Mouse (Mus musculus): ENCODE results near the gene 6430548M08Rik. TPM values are rescaled to one million over a fixed set of nuclear protein-coding genes. Genes with fewer than 3 reads are reported as not detected.
A peak's percentile ranks its signal among the peaks of the same experiment; 100 is the strongest.

6430548M08Rik gene
- polyA plus RNA-seq, 1 experiment from 2014 or later: 16.6 TPM

GRCm38 (mm10) chr8:120111382-120111781 lies 2.6 kb upstream of the 6430548M08Rik start:
- Histone ChIP-seq H3K4me2 (replicated peaks) (no peak overlapping the region), H3K4me1 (peaks cover 16% of the 10 kb centered on the region), H3K9me3 (no peaks in the 10 kb centered on the region), H3K4me3 (no peak overlapping the region), H3K36me3 (no peaks in the 10 kb centered on the region), H3K9ac (replicated peaks) (no peak overlapping the region), H3K27me3 (peaks cover 23% of the 10 kb centered on the region), H3K27ac (replicated peaks) (no peak overlapping the region)
- 58% methylated on average over 4 of the region's 4 CpGs for WGBS
- no peak for ATAC-seq (ENCODE audit: low FRiP score, low read depth)

- no peak for ATAC-seq (ENCODE audit: low FRiP score, low read depth)
- Histone ChIP-seq H3K9ac (replicated peaks) (no peak overlapping the region), H3K4me3 (no peak overlapping the region), H3K4me2 (replicated peaks) (no peak overlapping the region), H3K4me1 (peaks cover 16% of the 10 kb centered on the region), H3K9me3 (no peaks in the 10 kb centered on the region), H3K27me3 (peaks cover 34% of the 10 kb centered on the region), H3K27ac (replicated peaks) (no peak overlapping the region), H3K36me3 (no peaks in the 10 kb centered on the region)
- WGBS: 92% methylated on average over 5 of the region's 5 CpGs
Observed at GRCm38 (mm10) chr8:120112535-120112934, 1.4 kb upstream of the 6430548M08Rik start.

- Histone ChIP-seq H3K36me3 (no peaks in the 10 kb centered on the region), H3K9ac (replicated peaks) (peak overlapping the region; percentile 74), H3K4me1 (peaks cover 16% of the 10 kb centered on the region), H3K4me2 (replicated peaks) (peak overlapping the region; percentile 85), H3K27me3 (peaks cover 34% of the 10 kb centered on the region), H3K27ac (replicated peaks) (peak overlapping the region; percentile 87), H3K9me3 (no peaks in the 10 kb centered on the region), H3K4me3 (peak overlapping the region; percentile 73)
- WGBS: 7% methylated on average over 10 of the region's 10 CpGs
- ATAC-seq (ENCODE audit: low FRiP score, low read depth): no peak; the same call in 1 of the 2 replicates
Observed at GRCm38 (mm10) chr8:120113306-120113705, 646 bp upstream of the 6430548M08Rik start.

GRCm38 (mm10) chr8:120114315-120114841 lies 426 bp downstream of the 6430548M08Rik start:
- peaks cover 18% of the 10 kb centered on the region for H3K4me1 ChIP-seq
- H3K27me3 ChIP-seq: peaks cover 34% of the 10 kb centered on the region
- WGBS: under 1% methylated on average over 46 of the region's 46 CpGs
- peak overlapping the region; percentile 82 for H3K9ac ChIP-seq (replicated peaks)
- ATAC-seq (ENCODE audit: low FRiP score, low read depth): peak; percentile 78; the same call in 1 of the 2 replicates
- no peaks in the 10 kb centered on the region for H3K9me3 ChIP-seq
- peak overlapping the region; percentile 85 for H3K4me2 ChIP-seq (replicated peaks)
- peak overlapping the region; percentile 73 for H3K4me3 ChIP-seq
- no peaks in the 10 kb centered on the region for H3K36me3 ChIP-seq
- peak overlapping the region; percentile 70 for H3K27ac ChIP-seq (replicated peaks)

- H3K9ac ChIP-seq (replicated peaks): no peak overlapping the region
- 78% methylated on average over 7 of the region's 7 CpGs for WGBS
- no peaks in the 10 kb centered on the region for H3K9me3 ChIP-seq
- no peak overlapping the region for H3K4me3 ChIP-seq
- H3K27ac ChIP-seq (replicated peaks): no peak overlapping the region
- no peaks in the 10 kb centered on the region for H3K36me3 ChIP-seq
- ATAC-seq (ENCODE audit: low FRiP score, low read depth): no peak
- H3K27me3 ChIP-seq: peaks cover 34% of the 10 kb centered on the region
- H3K4me2 ChIP-seq (replicated peaks): no peak overlapping the region
- peaks cover 25% of the 10 kb centered on the region for H3K4me1 ChIP-seq
Observed at GRCm38 (mm10) chr8:120116600-120116999, 2.6 kb downstream of the 6430548M08Rik start.

- H3K36me3 ChIP-seq: no peaks in the 10 kb centered on the region
- no peak overlapping the region for H3K4me2 ChIP-seq (replicated peaks)
- ATAC-seq (ENCODE audit: low FRiP score, low read depth): no peak
- H3K4me3 ChIP-seq: no peak overlapping the region
- peaks cover 21% of the 10 kb centered on the region for H3K4me1 ChIP-seq
- H3K9ac ChIP-seq (replicated peaks): no peak overlapping the region
- H3K27ac ChIP-seq (replicated peaks): no peak overlapping the region
- no peaks in the 10 kb centered on the region for H3K9me3 ChIP-seq
- peaks cover 37% of the 10 kb centered on the region for H3K27me3 ChIP-seq
- 88% methylated on average over 9 of the region's 9 CpGs for WGBS
Observed at GRCm38 (mm10) chr8:120118162-120118561, 4.2 kb downstream of the 6430548M08Rik start.

- ATAC-seq (ENCODE audit: low FRiP score, low read depth): no peak
- 81% methylated on average over 5 of the region's 5 CpGs for WGBS
Observed at GRCm38 (mm10) chr8:120118847-120119246, 4.9 kb downstream of the 6430548M08Rik start.

GRCm38 (mm10) chr8:120119429-120119828 lies 5.5 kb downstream of the 6430548M08Rik start:
- no peaks in the 10 kb centered on the region for H3K9me3 ChIP-seq
- no peaks in the 10 kb centered on the region for H3K36me3 ChIP-seq
- H3K4me2 ChIP-seq (replicated peaks): no peak overlapping the region
- 0 out of 2 replicates have a peak overlapping the region, but pooled peaks have one; percentile 30 for H3K27ac ChIP-seq (replicated peaks)
- 65% methylated on average over 3 of the region's 3 CpGs for WGBS
- peaks cover 19% of the 10 kb centered on the region for H3K4me1 ChIP-seq
- no peak overlapping the region for H3K9ac ChIP-seq (replicated peaks)
- H3K27me3 ChIP-seq: peaks cover 34% of the 10 kb centered on the region
- ATAC-seq (ENCODE audit: low FRiP score, low read depth): no peak
- H3K4me3 ChIP-seq: no peak overlapping the region

More at GRCm38 (mm10) chr8:120118847-120119246, 4.9 kb downstream of the 6430548M08Rik start:
- H3K9ac ChIP-seq (replicated peaks): no peak overlapping the region
- peaks cover 17% of the 10 kb centered on the region for H3K4me1 ChIP-seq
- H3K4me2 ChIP-seq (replicated peaks): no peak overlapping the region
- H3K27me3 ChIP-seq: peaks cover 37% of the 10 kb centered on the region
- no peak overlapping the region for H3K4me3 ChIP-seq
- H3K9me3 ChIP-seq: no peaks in the 10 kb centered on the region
- no peaks in the 10 kb centered on the region for H3K36me3 ChIP-seq
- H3K27ac ChIP-seq (replicated peaks): no peak overlapping the region

- Histone ChIP-seq H3K4me1 (peaks cover 19% of the 10 kb centered on the region), H3K9ac (replicated peaks) (no peak overlapping the region), H3K27me3 (peaks cover 29% of the 10 kb centered on the region), H3K4me3 (no peak overlapping the region), H3K9me3 (no peaks in the 10 kb centered on the region), H3K36me3 (no peaks in the 10 kb centered on the region), H3K27ac (replicated peaks) (0 out of 2 replicates have a peak overlapping the region, but pooled peaks have one; percentile 30), H3K4me2 (replicated peaks) (no peak overlapping the region)
- no peak for ATAC-seq (ENCODE audit: low FRiP score, low read depth)
- WGBS: 87% methylated on average over 6 of the region's 6 CpGs
Observed at GRCm38 (mm10) chr8:120119931-120120330, 6.0 kb downstream of the 6430548M08Rik start.

GRCm38 (mm10) chr8:120120951-120121350 lies 7.0 kb downstream of the 6430548M08Rik start:
- H3K36me3 ChIP-seq: no peaks in the 10 kb centered on the region
- ATAC-seq (ENCODE audit: low FRiP score, low read depth): no peak
- peaks cover 19% of the 10 kb centered on the region for H3K27me3 ChIP-seq
- no peak overlapping the region for H3K27ac ChIP-seq (replicated peaks)
- H3K4me2 ChIP-seq (replicated peaks): no peak overlapping the region
- H3K4me1 ChIP-seq: peaks cover 29% of the 10 kb centered on the region
- H3K9ac ChIP-seq (replicated peaks): no peak overlapping the region
- no peak overlapping the region for H3K4me3 ChIP-seq
- 67% methylated on average over 5 of the region's 5 CpGs for WGBS
- H3K9me3 ChIP-seq: no peaks in the 10 kb centered on the region

- Histone ChIP-seq H3K27ac (replicated peaks) (peak overlapping the region; percentile 31), H3K36me3 (no peaks in the 10 kb centered on the region), H3K4me3 (no peak overlapping the region), H3K9ac (replicated peaks) (no peak overlapping the region), H3K27me3 (peaks cover 13% of the 10 kb centered on the region), H3K9me3 (no peaks in the 10 kb centered on the region), H3K4me1 (peaks cover 47% of the 10 kb centered on the region), H3K4me2 (replicated peaks) (no peak overlapping the region)
- 60% methylated on average over 6 of the region's 6 CpGs for WGBS
- ATAC-seq (ENCODE audit: low FRiP score, low read depth): no peak
Observed at GRCm38 (mm10) chr8:120124261-120124660, 10.3 kb downstream of the 6430548M08Rik start.

GRCm38 (mm10) chr8:120124836-120125389 lies 11.0 kb downstream of the 6430548M08Rik start:
- peak; percentile 63 for ATAC-seq (ENCODE audit: low FRiP score, low read depth)
- no peak overlapping the region for H3K9ac ChIP-seq (replicated peaks)
- peaks cover 49% of the 10 kb centered on the region for H3K4me1 ChIP-seq
- no peaks in the 10 kb centered on the region for H3K9me3 ChIP-seq
- peaks cover 13% of the 10 kb centered on the region for H3K27me3 ChIP-seq
- H3K4me3 ChIP-seq: no peak overlapping the region
- no peaks in the 10 kb centered on the region for H3K36me3 ChIP-seq
- H3K27ac ChIP-seq (replicated peaks): peak overlapping the region; percentile 31
- H3K4me2 ChIP-seq (replicated peaks): no peak overlapping the region
- WGBS: 32% methylated on average over 7 of the region's 7 CpGs

Data from midbrain, embryonic 12.5 days (tissue).